Mouse (Mus musculus) layer of hippocampus, postnatal 14 days (tissue): ENCODE results near the gene Wwox. TPM values are rescaled to one million over a fixed set of nuclear protein-coding genes. Genes with fewer than 3 reads are reported as not detected.

Source experiments
- DNase-seq, 2 experiments: peaks; one replicate each; pipeline ENCODE4 v3.0.0; 2021 to 2022; ENCODE audit warnings: low spot score in 2 of 2, mixed read lengths in 1 of 2
- total RNA-seq, 2 experiments: library from RNA; stranded (reverse); gene quantifications; 2 replicates each; pipeline ENCODE4 v1.2.3; 2021

Wwox gene
- total RNA-seq, 2 experiments from 2014 or later: 11.2 to 12.3 TPM

- DNase-seq: no peak
Measured at GRCm38 (mm10) chr8:114990865-114991613, 551.6 kb downstream of the Wwox start.

GRCm38 (mm10) chr8:115000736-115001135 lies 561.3 kb downstream of the Wwox start:
- no peak for DNase-seq

GRCm38 (mm10) chr8:115005021-115005420 lies 565.6 kb downstream of the Wwox start:
- DNase-seq: no peak

- DNase-seq: no peak
Measured at GRCm38 (mm10) chr8:115006561-115006960, 567.1 kb downstream of the Wwox start.

- no peak for DNase-seq
Measured at GRCm38 (mm10) chr8:115007280-115007679, 567.8 kb downstream of the Wwox start.

DNA sequence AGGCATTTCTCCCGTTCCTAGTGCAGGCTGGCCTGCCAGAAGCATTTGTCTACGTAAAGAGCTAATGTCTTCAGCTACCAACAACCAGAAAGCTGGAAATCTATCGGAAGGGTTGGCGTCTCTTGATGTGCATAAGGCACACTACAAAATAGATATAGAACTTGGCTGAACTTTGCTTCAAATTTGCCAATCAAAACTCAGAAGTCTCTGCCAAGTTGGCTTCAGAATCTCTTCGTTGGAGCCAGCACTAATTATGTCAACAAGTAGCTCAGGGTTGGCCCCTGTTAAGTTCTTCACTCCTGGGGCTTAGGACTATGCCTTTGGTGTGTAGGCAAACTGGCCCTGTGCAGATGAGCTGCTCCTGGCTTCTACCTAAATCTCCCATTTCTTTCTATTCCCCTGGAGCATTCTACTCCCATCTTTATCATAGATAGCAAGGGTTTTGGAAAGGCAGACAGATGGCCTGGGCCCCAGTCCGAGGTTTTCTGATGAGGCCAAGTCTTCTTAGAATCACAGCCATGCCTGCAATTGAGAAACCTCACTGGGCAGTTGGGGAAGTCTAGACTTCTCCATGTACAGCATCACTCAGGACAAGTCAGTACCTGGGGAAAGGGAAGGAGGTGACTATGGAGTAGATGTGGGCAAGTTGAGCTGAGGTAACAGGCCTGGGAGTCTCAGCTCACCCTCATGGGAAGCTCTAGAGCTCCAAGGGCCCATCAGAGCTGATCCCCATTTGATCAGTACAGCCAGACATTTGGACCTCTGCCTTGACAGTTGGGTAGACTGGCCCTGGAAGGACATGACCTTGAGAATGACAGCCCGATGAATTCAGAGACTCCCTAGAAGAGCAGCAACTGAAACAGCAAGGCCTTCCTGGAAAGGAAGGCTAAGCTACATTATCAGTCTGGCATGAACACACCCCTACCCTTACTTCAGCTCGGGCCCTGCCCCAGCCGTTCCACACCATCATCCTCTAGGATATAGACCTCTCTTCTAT lies 569.5 kb downstream of the Wwox start:
- no peak for DNase-seq

DNA sequence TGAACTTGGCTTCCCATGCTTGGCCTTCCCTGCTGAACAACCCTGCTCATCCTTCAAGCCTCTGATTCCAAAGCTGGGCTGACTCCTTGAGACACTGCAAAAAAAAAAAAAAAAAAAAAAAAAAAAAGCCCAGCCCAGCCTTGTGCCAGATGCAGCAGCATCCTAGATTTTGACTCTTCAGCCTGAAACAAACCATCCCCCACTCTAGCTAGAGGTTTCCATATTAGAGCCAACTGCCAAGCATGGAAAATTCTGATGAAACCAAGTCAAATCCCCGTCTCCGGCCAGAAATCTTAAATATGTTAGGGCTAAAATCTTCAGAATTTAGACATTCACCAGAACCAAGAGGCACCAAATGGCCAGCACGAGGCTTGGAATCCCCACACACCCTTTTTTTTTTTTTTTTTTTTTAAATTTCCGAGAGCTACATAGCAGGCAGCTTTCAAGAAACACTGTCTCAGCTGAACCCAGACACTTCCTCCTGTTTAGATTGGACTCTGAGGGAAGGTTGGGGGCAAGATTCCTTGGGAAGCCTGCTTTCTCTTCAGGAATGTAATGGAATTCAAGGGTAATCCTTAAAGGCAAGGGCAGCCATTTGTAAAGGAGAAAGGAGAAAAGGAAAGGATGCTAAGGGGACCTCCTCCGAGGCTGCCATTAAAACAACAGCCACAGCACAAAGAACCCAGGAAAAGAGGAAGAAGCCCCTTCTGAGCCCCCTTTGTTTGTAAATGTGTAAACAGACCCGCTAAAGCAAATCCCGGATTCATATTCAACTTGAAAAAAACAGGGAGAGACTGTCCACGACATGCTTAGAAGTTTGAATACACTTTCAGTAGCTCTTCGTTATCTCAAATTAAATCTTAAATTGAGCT lies 570.7 kb downstream of the Wwox start:
- no peak for DNase-seq

DNA sequence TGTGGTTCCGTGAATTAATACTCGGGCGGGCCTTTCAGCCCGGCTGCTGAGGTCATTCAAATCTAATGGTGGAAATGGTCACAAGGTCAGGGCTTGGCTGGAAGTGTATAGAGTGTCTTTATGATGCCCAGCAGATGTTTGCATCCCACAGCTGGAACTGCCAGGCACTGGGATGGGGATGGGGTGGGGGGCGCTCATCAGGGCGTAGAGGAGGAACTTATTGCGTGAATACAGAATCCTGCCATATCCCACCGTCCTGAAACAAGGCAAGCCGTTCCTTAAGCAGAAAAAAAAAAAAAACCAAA lies 571.3 kb downstream of the Wwox start:
- no peak for DNase-seq

- DNase-seq: no peak
Measured at GRCm38 (mm10) chr8:115019661-115020060, 580.2 kb downstream of the Wwox start.

DNA sequence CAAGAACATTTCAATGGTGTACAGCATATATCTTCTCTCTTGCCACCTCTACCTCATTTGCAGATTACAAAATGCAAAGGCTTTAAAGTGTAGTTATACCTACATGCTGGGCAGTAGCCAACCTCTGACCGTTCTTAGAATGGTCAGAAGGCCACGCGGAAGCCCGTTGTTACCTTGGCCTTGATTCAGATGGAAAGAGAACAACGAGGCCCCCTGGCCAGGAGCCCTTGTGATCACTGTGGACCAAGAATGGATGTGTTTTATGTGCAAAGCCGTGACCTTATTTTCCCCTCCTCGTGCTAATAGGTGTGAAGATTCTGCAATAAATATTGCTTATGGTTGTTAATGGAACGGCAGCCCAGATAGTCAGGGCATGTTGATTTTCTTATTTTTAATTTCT lies 582.3 kb downstream of the Wwox start:
- DNase-seq: no peak

GRCm38 (mm10) chr8:115024062-115024461 lies 584.6 kb downstream of the Wwox start:
- DNase-seq: no peak

DNA sequence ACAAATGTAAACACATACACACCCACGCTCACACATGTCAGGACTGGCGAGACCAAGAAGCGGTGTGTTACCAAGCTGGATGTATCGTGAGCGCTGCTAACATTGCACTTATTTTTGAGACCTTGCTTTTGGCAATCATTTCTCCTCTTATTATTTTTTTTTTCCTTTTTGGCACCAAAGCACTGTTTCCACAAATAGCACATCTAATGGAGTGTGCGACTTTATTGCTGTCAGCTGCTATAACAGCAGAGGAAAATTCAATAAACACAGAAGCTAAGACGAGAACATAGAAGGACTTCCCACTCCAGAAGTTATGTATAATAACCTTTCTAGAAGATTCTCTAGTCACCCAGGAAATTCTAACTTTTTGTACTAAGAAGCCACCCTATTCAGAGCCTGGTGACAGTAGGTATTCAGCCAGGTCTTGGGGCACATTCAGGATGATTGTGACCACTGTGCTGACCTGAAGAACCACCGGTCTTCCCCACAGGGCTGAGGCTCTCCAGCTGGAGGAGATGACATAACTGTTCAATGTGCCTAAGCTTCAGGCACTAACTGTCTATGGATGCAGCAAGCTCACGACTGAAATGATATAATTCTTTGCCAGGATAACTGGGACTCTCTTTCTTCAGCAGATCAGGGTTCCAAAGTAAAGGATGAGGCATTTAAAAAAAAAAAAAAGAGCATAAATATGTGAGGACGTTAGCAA lies 586.1 kb downstream of the Wwox start:
- DNase-seq: no peak

- DNase-seq: no peak
Measured at GRCm38 (mm10) chr8:115026201-115026600, 586.7 kb downstream of the Wwox start.

- no peak for DNase-seq
Measured at GRCm38 (mm10) chr8:115033194-115033593, 593.7 kb downstream of the Wwox start.

- no peak for DNase-seq
Measured at GRCm38 (mm10) chr8:115036016-115036415, 596.6 kb downstream of the Wwox start.

DNA sequence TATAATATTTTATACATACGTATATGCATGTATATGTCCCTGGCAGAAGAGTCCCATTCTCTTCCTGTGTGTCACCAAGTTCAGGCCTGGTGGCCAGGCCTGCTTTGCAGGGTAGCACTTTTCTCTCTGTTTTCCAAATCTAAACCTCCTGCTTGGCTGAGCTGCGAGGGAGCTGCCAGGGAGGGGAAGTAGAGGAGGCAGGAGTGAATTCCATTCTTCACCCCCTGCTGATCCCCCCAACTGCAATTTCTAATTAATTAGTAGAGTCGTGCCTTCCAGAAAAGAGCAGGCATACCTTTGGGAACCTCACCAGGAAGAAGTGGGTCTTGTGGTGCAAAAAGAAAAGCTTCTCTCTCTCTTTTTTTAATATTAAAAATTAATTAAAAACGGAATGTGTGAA lies 599.0 kb downstream of the Wwox start:
- no peak for DNase-seq

DNA sequence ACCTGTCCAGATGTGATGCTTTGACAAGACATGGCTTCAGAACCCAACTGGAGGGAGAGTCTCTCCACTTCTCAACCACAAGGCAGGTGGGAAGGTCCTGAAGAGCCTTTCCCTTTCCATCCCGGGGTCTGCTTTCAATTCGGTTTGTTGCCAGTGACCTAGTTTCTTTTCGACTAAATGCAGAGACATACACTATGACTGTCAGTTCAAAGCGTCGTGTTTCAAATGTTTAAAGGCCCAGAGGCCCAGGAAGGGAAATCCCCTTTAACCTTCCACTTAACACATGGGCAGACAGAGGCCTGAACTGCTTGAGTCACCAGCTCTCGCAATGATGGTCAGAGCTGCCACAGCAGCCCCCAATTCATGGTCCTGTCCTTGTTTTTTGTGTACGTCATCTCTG lies 606.3 kb downstream of the Wwox start:
- DNase-seq: no peak

DNA sequence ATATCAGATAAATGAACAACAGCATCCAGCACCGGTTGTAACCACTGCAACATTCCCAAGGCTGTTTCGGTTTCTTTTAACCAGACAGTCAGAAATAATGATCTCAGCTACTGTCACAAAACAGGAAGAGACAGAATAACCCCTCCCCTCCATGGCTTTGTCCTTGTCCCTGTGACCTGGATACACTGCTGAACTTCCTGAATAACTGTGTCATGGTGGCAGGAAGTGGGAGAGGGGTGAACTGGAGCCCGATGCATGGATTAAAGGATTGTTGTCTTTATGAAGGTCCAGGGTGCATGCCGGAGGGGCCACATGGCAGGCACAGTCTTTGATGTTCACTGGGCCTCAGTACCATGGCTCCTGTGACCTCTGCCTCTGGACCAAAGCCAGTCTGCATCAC lies 607.0 kb downstream of the Wwox start:
- DNase-seq: no peak

GRCm38 (mm10) chr8:115058193-115058835 lies 618.9 kb downstream of the Wwox start:
- DNase-seq: no peak

- DNase-seq: no peak
Measured at GRCm38 (mm10) chr8:115063623-115064022, 624.2 kb downstream of the Wwox start.
